Mouse (Mus musculus) layer of hippocampus, adult 8-10 months (tissue): ENCODE data around the gene Leng1. TPM values are rescaled to one million over a fixed set of nuclear protein-coding genes. Genes with fewer than 3 reads are reported as not detected.
A peak's percentile ranks its signal among the peaks of the same experiment; 100 is the strongest.
"Not testable (repeated sequence)": the region's sequence is repeated elsewhere in the genome, so short reads cannot be mapped to it uniquely, and the experiment has no call there.

Experiments used
- DNase-seq, 2 experiments: peaks; one replicate each; pipeline ENCODE4 v3.0.0; 2022; ENCODE audit warnings: low spot score in 2 of 2
- total RNA-seq, 4 experiments: library from RNA; stranded (reverse); gene quantifications; 2 replicates each; pipeline ENCODE4 v1.2.4; 2022

The Leng1 gene
- 1 to 10 TPM; 4.4 to 6.8 (median 5.5) TPM for total RNA-seq

GRCm38 (mm10) chr7:3665215-3666114, at the start of gene Leng1:
Leng1 (minus strand) TSS chr7:3665840.
- peak; percentile 97 for DNase-seq

- no peak for DNase-seq
Observed at GRCm38 (mm10) chr7:3715249-3715648, 49.6 kb upstream of the Leng1 start.

- DNase-seq: peak in 1 of 2 experiments; percentile 1
Observed at GRCm38 (mm10) chr7:3712264-3712942, 46.8 kb upstream of the Leng1 start.

GRCm38 (mm10) chr7:3709000-3709399, 43.4 kb upstream of the Leng1 start:
- DNase-seq: no peak

- not testable (repeated sequence) for DNase-seq
Observed at GRCm38 (mm10) chr7:3708447-3708980, 42.9 kb upstream of the Leng1 start.

- no peak for DNase-seq
Observed at GRCm38 (mm10) chr7:3707568-3708413, 42.2 kb upstream of the Leng1 start.

- DNase-seq: no peak
Observed at GRCm38 (mm10) chr7:3707027-3707426, 41.4 kb upstream of the Leng1 start.

- DNase-seq: no peak
Observed at GRCm38 (mm10) chr7:3706343-3706934, 40.8 kb upstream of the Leng1 start.

GRCm38 (mm10) chr7:3705911-3706310, 40.3 kb upstream of the Leng1 start:
- no peak for DNase-seq

GRCm38 (mm10) chr7:3705461-3705860, 39.8 kb upstream of the Leng1 start:
- not testable (repeated sequence) for DNase-seq

- DNase-seq: no peak
Observed at GRCm38 (mm10) chr7:3704475-3704874, 38.8 kb upstream of the Leng1 start.

GRCm38 (mm10) chr7:3703879-3704441, 38.3 kb upstream of the Leng1 start, which contains the start of gene Rps9:
Rps9 (plus strand) TSS chr7:3703993.
- peak; percentile 96 to 98 for DNase-seq

- DNase-seq: no peak
Observed at GRCm38 (mm10) chr7:3703148-3703878, 37.7 kb upstream of the Leng1 start.

- peak in 1 of 2 experiments; percentile 41 for DNase-seq
Observed at GRCm38 (mm10) chr7:3698471-3698870, 32.8 kb upstream of the Leng1 start.

GRCm38 (mm10) chr7:3694949-3695305, 29.3 kb upstream of the Leng1 start:
- DNase-seq: not testable (repeated sequence)

GRCm38 (mm10) chr7:3694076-3694948, 28.7 kb upstream of the Leng1 start:
- peak in 1 of 2 experiments; percentile 63 for DNase-seq

GRCm38 (mm10) chr7:3693809-3694075, 28.1 kb upstream of the Leng1 start:
- DNase-seq: no peak

- peak; percentile 98 for DNase-seq
Observed at GRCm38 (mm10) chr7:3692987-3693808, 27.6 kb upstream of the Leng1 start, which contains the start of gene Mboat7. Mboat7 (minus strand) TSS chr7:3693523.
